Mouse (Mus musculus) gonadal fat pad, adult 2 months (tissue): ENCODE measurements at regions not wholly inside any gene's neighbourhood (a gene's known extent, or its start where the extent isn't known, plus 50 kb on each side); places are given as distances from the start of the nearest gene placed in this dataset.

Experiments
- DNase-seq: peaks from one replicate; pipeline ENCODE4 v3.0.0-alpha.2; 2012; ENCODE audit warnings: low read depth

GRCm38 (mm10) chr7:83476161-83476495 is 108.6 kb upstream of the Tmc3 start:
- no peak for DNase-seq

- no peak for DNase-seq
Observed at GRCm38 (mm10) chr7:83476861-83477260, 107.9 kb upstream of the Tmc3 start.

- no peak for DNase-seq
Observed at GRCm38 (mm10) chr7:83477661-83478121, 107.0 kb upstream of the Tmc3 start.

GRCm38 (mm10) chr7:83481655-83482054 is 103.1 kb upstream of the Tmc3 start:
- no peak for DNase-seq

GRCm38 (mm10) chr7:83482254-83482653 is 102.5 kb upstream of the Tmc3 start:
- DNase-seq, result no peak

- no peak for DNase-seq
Observed at GRCm38 (mm10) chr7:83482671-83483304, 101.9 kb upstream of the Tmc3 start.

- no peak for DNase-seq
Observed at GRCm38 (mm10) chr7:83486156-83486750, 98.5 kb upstream of the Tmc3 start.

GRCm38 (mm10) chr7:83489790-83490189 is 94.9 kb upstream of the Tmc3 start:
- DNase-seq, result no peak

GRCm38 (mm10) chr7:83504996-83505645 is 79.6 kb upstream of the Tmc3 start:
- no peak for DNase-seq

GRCm38 (mm10) chr7:83516295-83516694 is 68.4 kb upstream of the Tmc3 start:
- no peak for DNase-seq

GRCm38 (mm10) chr7:83521511-83521910 is 63.2 kb upstream of the Tmc3 start:
- no peak for DNase-seq
